Mouse (Mus musculus): ENCODE data around the gene Rbfox1.

DNA sequence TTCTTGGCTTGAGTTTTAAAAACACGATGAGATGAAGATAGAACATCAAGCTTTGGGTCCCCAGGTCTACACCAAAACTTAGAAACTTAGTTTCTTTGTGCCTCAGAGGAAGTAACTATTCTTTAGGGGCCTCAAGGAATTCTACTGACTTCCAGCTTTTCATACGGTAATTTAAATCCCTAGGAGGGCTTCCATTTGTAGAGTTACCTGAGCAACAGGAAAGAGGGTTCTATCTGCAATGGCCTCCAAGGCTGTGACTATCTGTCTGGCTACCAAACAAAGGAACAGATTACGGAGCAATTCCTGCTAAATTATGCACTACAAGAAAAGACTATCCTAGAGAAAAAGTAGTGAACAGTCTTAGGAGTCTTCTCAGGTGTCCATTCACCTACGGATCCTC, 1189.6 kb downstream of the Rbfox1 start:
- TF ChIP-seq CTCF (IDR thresholded peaks at IDR 0.05; ENCODE audit: insufficient read depth, low read length) (no peak), POLR2A (IDR thresholded peaks at IDR 0.05; ENCODE audit: borderline replicate concordance, extremely low read depth, low read depth, low read length) (no peak)

Data from lung, adult 2 months (tissue).